Mouse (Mus musculus) lung, embryonic 16.5 days (tissue): ENCODE measurements at regions not wholly inside any gene's neighbourhood (a gene's known extent, or its start where the extent isn't known, plus 50 kb on each side); places are given as distances from the start of the nearest gene placed in this dataset.
A peak's percentile ranks its signal among the peaks of the same experiment; 100 is the strongest.

Experiments
- ATAC-seq: fragments of 200-750 bp; cut with Nextera tagmentation; 2 replicates; pipeline ENCODE4 v1.8.0; 2017; ENCODE audit warnings: low read depth, mild to moderate bottlenecking, moderate library complexity
- H3K27ac ChIP-seq: fragments of 300-500 bp; sonication (generic); 2 replicates; pipeline ENCODE4 v1.5.1; 2014; ENCODE audit warnings: mild to moderate bottlenecking, control low read depth, low read length
- H3K27me3 ChIP-seq: fragments of 300-500 bp; sonication (generic); 2 replicates; pipeline ENCODE4 v1.6.1; 2014; ENCODE audit warnings: low read depth, low read length, mixed read lengths; ENCODE audit not compliant: control insufficient read depth, insufficient read depth
- H3K36me3 ChIP-seq: fragments of 300-500 bp; sonication (generic); 2 replicates; pipeline ENCODE4 v1.6.1; 2014; ENCODE audit warnings: low read length; ENCODE audit not compliant: control insufficient read depth, insufficient read depth
- H3K4me1 ChIP-seq: fragments of 300-500 bp; sonication (generic); replicated peaks from 2 replicates; pipeline ENCODE4 v1.6.1; 2014; ENCODE audit warnings: low read length, mixed read lengths; ENCODE audit not compliant: control insufficient read depth, insufficient read depth
- H3K4me2 ChIP-seq: fragments of 300-500 bp; sonication (generic); 2 replicates; pipeline ENCODE4 v1.6.1; 2014; ENCODE audit warnings: low read depth, low read length, control low read depth
- H3K4me3 ChIP-seq: fragments of 300-500 bp; sonication (generic); 2 replicates; pipeline ENCODE4 v1.5.1; 2014; ENCODE audit warnings: mild to moderate bottlenecking, low read length, control low read depth
- H3K9ac ChIP-seq: fragments of 300-500 bp; sonication (generic); 2 replicates; pipeline ENCODE4 v1.6.1; 2014; ENCODE audit warnings: low read length, control low read depth
- H3K9me3 ChIP-seq: fragments of 300-500 bp; sonication (generic); 2 replicates; pipeline ENCODE4 v1.6.1; 2016; ENCODE audit warnings: low read length; ENCODE audit not compliant: control insufficient read depth
- WGBS: fragments of 180-500 bp; shearing (Covaris S2); extraction: QIAGEN DNeasy Blood & Tissue Kit; methylation state at CpG from one replicate; pipeline ENCODE4 v1.1.7; 2014; 5-methylcytosine and 5-hydroxymethylcytosine counted together

DNA sequence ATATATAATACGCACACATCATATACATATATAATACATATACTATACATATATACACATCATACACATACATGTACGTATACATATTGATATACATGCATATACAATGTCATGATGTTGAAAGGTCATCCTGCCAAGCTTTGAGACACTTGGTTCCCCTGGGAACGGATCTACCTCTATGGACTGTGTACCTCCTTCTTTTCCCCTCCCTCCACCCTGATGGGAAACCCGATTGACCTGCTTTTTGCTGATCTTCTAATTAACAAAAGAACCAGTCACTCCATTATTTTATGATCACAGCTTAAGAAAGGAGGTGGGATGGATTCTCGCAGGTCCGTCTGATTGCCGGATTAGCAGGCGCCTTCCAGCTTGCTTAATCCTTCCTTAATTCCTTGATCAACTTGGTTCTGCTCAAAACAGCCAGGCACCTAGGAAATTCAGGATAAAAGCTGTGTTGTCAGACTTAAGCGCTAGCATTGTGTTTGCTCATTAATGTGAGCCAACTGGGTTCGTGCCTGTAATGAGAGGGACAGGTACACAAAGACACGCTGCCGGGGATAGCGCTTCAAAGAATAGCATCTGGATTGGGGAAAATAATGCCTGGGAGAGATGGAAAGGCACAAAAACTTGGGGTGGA lies 189.3 kb upstream of the Lrfn2 start:
- no peak overlapping the region for H3K27ac ChIP-seq
- H3K4me2 ChIP-seq: no peak overlapping the region
- no peaks in the 10 kb centered on the region for H3K9me3 ChIP-seq
- H3K36me3 ChIP-seq: no peaks in the 10 kb centered on the region
- ATAC-seq: no peak
- H3K4me1 ChIP-seq: peaks cover 3% of the 10 kb centered on the region; the same call in 1 of the 2 replicates
- no peak overlapping the region for H3K9ac ChIP-seq
- no peaks in the 10 kb centered on the region for H3K27me3 ChIP-seq
- WGBS: 80% methylated on average over 13 of the region's 13 CpGs
- H3K4me3 ChIP-seq: no peak overlapping the region

GRCm38 (mm10) chr17:48770099-48770498 lies 162.1 kb upstream of the Lrfn2 start:
- WGBS: 60% methylated on average over 2 of the region's 2 CpGs

DNA sequence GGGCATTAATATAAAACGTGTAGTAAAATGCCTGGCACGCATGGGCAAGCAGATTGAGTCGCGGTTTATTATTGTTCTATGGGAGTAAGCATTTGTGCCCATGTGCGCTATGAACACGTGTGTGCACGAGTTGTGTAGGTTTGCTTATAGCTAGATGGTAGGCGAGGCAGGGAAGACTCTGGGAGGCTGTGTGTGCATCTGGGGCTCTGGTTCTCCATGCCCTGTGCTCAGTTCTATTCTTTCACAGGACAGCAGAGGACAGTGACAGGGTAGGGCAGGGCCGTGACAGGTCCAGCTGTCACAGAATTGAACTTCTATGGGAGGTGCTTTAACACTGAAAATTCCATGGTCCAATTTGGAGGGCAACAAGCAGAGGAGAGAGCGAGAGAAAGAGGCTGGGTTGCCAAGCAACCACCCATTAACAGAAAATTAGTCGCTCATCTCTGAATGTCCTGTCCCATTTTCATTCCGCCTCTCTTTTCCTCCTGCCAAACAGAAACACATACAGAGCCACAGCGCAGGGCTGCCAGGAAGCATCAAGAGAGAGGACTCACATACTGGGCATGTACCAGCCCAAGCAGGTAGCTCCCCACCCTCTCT lies 160.4 kb upstream of the Lrfn2 start:
- Histone ChIP-seq H3K36me3 (no peaks in the 10 kb centered on the region), H3K4me1 (no peaks in the 10 kb centered on the region), H3K9me3 (no peaks in the 10 kb centered on the region), H3K27ac (no peak overlapping the region), H3K4me2 (no peak overlapping the region), H3K27me3 (no peaks in the 10 kb centered on the region), H3K9ac (no peak overlapping the region), H3K4me3 (no peak overlapping the region)
- 79% methylated on average over 13 of the region's 13 CpGs for WGBS
- no peak for ATAC-seq

More at GRCm38 (mm10) chr17:48770099-48770498, 162.1 kb upstream of the Lrfn2 start:
- no peaks in the 10 kb centered on the region for H3K36me3 ChIP-seq
- H3K4me2 ChIP-seq: no peak overlapping the region
- no peaks in the 10 kb centered on the region for H3K9me3 ChIP-seq
- H3K4me1 ChIP-seq: no peaks in the 10 kb centered on the region
- no peak for ATAC-seq
- H3K27ac ChIP-seq: no peak overlapping the region
- H3K4me3 ChIP-seq: no peak overlapping the region
- no peaks in the 10 kb centered on the region for H3K27me3 ChIP-seq
- no peak overlapping the region for H3K9ac ChIP-seq

- Histone ChIP-seq H3K27ac (no peak overlapping the region), H3K9ac (no peak overlapping the region), H3K27me3 (no peaks in the 10 kb centered on the region), H3K36me3 (no peaks in the 10 kb centered on the region), H3K4me2 (no peak overlapping the region), H3K4me1 (no peaks in the 10 kb centered on the region), H3K9me3 (no peaks in the 10 kb centered on the region), H3K4me3 (no peak overlapping the region)
- WGBS: 41% methylated on average over 15 of the region's 15 CpGs
- ATAC-seq: peak; percentile 54; the same call in 1 of the 2 replicates
Measured at GRCm38 (mm10) chr17:48774172-48774890, 157.8 kb upstream of the Lrfn2 start.

DNA sequence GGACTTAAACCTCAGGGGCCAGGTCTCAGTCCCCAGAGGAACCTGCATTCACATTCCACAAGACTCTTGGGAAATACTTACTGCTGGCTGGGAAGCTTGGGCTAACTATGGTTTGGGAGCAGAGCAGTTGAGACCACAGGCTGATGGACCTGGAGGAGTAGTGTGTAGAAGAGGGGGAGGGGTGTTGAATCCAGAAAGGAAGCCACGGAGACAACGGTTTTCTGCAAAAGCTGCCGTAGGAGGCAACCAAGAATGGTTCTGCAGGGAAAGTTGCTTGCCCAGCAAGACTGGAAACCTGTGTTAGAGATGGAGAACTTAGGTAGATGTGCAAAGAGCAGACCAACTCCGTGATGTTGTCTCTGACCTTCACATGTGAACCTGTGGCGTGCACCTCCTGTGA lies 156.7 kb upstream of the Lrfn2 start:
- Histone ChIP-seq H3K4me3 (no peak overlapping the region), H3K36me3 (no peaks in the 10 kb centered on the region), H3K4me1 (no peaks in the 10 kb centered on the region), H3K4me2 (no peak overlapping the region), H3K27me3 (no peaks in the 10 kb centered on the region), H3K9me3 (no peaks in the 10 kb centered on the region), H3K27ac (no peak overlapping the region), H3K9ac (no peak overlapping the region)
- WGBS: 75% methylated on average over 5 of the region's 5 CpGs
- no peak for ATAC-seq

DNA sequence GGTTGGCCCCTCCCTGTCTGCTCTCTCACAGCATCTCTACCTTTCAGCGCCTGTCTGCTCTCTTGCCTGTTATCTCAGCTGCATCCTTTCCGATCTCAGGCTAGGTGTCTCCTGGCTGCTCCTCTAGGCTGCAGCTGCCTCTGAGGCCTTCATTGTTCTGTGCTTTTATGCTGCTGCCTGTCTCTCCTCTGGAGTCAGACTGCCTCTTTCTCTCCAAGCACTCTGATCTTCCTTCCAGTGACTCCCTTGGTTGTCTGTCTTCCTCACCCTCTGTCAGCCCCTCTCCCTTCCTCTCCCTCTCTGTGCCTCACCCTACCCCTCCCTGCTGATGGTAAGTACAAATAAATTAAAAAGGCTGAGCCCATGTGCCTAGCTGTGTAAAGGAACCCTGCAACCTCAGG lies 155.7 kb upstream of the Lrfn2 start:
- Histone ChIP-seq H3K9ac (no peak overlapping the region), H3K4me1 (no peaks in the 10 kb centered on the region), H3K36me3 (no peaks in the 10 kb centered on the region), H3K9me3 (no peaks in the 10 kb centered on the region), H3K27me3 (no peaks in the 10 kb centered on the region), H3K4me3 (no peak overlapping the region), H3K27ac (no peak overlapping the region), H3K4me2 (no peak overlapping the region)
- ATAC-seq: no peak
- WGBS: 27% methylated on average over 2 of the region's 2 CpGs

DNA sequence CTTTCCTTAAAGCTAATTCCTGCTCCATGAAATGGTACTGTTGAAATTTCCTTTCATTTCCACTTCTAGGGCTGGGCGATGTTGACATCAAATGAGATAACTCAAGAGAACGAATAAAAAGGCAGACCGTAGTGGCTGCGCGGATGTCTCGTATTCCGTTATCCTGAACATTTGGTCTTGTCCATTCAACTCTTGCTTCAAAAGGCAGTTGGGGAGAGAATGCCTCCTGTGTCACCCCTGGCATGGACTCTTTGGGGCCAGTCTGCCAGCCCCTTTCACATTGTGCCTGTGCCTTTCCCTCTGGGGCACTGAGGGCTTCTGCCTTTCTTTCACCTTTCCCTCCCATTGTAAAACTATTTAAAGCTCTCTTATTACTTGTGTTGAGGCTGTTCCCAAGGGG lies 152.0 kb upstream of the Lrfn2 start:
- no peaks in the 10 kb centered on the region for H3K27me3 ChIP-seq
- 87% methylated on average over 7 of the region's 7 CpGs for WGBS
- no peak for ATAC-seq

DNA sequence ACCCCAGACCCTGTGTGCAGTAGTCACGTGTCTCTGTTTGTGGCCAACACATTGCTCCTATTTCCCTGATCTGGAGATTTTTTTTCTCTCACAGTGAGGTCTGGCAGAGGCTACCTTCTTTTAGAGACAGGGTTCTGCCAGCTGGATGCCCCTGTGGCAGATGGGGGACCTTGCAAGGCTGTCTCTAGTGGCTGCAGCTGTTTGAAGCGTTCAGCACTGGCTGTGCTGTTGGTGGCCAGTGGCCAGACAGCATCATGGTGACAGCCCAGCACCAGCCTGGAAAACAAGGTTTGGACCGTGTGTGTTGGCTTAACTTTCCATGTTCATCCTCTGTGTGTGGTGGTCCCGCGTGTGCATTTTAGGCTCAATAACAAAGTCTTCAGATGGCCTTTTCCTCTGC lies 147.8 kb upstream of the Lrfn2 start:
- Histone ChIP-seq H3K27ac (no peak overlapping the region), H3K9me3 (no peaks in the 10 kb centered on the region), H3K9ac (no peak overlapping the region), H3K36me3 (no peaks in the 10 kb centered on the region), H3K27me3 (no peaks in the 10 kb centered on the region), H3K4me1 (no peaks in the 10 kb centered on the region), H3K4me3 (no peak overlapping the region), H3K4me2 (no peak overlapping the region)
- 62% methylated on average over 5 of the region's 5 CpGs for WGBS
- no peak for ATAC-seq

More for the DNA sequence above, 152.0 kb upstream of the Lrfn2 start:
- Histone ChIP-seq H3K4me3 (no peak overlapping the region), H3K36me3 (no peaks in the 10 kb centered on the region), H3K9ac (no peak overlapping the region), H3K4me1 (no peaks in the 10 kb centered on the region), H3K4me2 (no peak overlapping the region), H3K27ac (no peak overlapping the region), H3K9me3 (no peaks in the 10 kb centered on the region)

- Histone ChIP-seq H3K27ac (no peak overlapping the region), H3K27me3 (no peaks in the 10 kb centered on the region), H3K9me3 (no peaks in the 10 kb centered on the region), H3K4me1 (no peaks in the 10 kb centered on the region), H3K9ac (no peak overlapping the region), H3K4me3 (no peak overlapping the region), H3K36me3 (no peaks in the 10 kb centered on the region), H3K4me2 (no peak overlapping the region)
- WGBS: 55% methylated on average over 12 of the region's 12 CpGs
- ATAC-seq: peak; percentile 51; the same call in 1 of the 2 replicates
Measured at GRCm38 (mm10) chr17:48786501-48786900, 145.7 kb upstream of the Lrfn2 start.
